Mouse (Mus musculus) cerebellum, adult 2 months (tissue): ENCODE results near the gene Gnrhr.

Experiments used
- CTCF ChIP-seq: fragments of 200-500 bp; IDR thresholded peaks from 2 replicates; pipeline ENCODE4 v1.5.1; 2011; ENCODE audit warnings: low read depth, mild to moderate bottlenecking, control low read depth, low read length, moderate library complexity, borderline replicate concordance; ENCODE audit not compliant: insufficient read depth
- POLR2A ChIP-seq: fragments of 200-500 bp; IDR thresholded peaks from 2 replicates; pipeline ENCODE4 v1.6.1; 2011; ENCODE audit warnings: low read length, control low read depth, borderline replicate concordance; ENCODE audit not compliant: insufficient read depth

DNA sequence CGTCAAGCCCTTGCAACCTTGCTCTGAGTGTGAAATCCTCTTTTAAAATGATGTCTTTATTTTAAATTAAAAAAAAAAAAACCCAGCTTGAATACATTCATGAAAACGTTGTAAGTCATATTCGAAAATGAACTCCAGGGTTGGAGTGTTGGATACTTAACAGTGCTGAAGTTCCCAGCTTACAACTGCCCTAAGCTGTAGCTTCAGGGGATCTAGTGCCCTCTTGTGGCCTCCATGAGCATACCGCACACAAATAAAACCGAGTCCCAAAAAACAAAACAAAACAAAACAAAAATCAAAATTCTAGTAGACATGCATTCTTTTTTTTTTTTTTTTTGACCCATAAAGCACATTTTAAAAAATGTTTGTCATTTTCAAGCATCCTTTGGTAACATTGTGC lies 6.9 kb downstream of the Gnrhr start:
- TF ChIP-seq POLR2A (no peak), CTCF (peak; percentile 52; the same call in 1 of the 2 replicates)
